Mouse (Mus musculus): Measurements from ENCODE around the gene Egfl7.

DNA sequence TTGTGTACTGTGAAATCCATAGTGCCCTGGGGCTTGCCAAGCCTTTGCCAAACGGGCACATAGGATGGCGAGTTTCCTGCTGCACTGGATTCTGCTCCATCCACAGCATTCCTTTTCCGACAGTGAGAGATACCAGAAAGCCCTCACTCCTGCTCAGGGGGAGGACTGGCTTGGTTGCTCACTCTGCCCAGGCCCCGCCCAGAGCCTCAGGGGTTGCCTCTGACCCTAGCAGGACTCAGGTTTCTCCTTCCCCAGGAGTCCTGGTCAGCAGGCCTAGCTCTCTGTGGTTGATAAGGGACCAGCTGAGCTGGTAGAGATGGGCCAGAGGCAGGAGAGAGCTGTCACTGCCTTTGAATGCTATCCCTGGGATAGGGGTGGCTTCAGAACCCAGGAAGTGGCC is 8.8 kb downstream of the Egfl7 start:
- no peak for TF ChIP-seq CTCF (IDR thresholded peaks at IDR 0.05; ENCODE audit: low read depth)
- no peak for TF ChIP-seq EP300 (IDR thresholded peaks at IDR 0.05; ENCODE audit: low read depth)
